Mouse (Mus musculus): ENCODE measurements around the gene Gm5485.

- no peak for TF ChIP-seq CTCF (conservative IDR thresholded peaks at IDR 0.05; ENCODE audit: insufficient read depth, insufficient read length, low read depth, low read length)
- no peak for TF ChIP-seq POLR2A (IDR thresholded peaks at IDR 0.05; ENCODE audit: low read depth, low read length)
These were observed 25.2 kb downstream of the Gm5485 start for GRCm38 (mm10) chr16:48386982-48387381.
